Mouse (Mus musculus): ENCODE results near the gene Golga4. TPM values are rescaled to one million over a fixed set of nuclear protein-coding genes. Genes with fewer than 3 reads are reported as not detected.

Gene Golga4
- total RNA-seq, 2 experiments from 2014 or later = 27.3 to 46.0 TPM

DNA sequence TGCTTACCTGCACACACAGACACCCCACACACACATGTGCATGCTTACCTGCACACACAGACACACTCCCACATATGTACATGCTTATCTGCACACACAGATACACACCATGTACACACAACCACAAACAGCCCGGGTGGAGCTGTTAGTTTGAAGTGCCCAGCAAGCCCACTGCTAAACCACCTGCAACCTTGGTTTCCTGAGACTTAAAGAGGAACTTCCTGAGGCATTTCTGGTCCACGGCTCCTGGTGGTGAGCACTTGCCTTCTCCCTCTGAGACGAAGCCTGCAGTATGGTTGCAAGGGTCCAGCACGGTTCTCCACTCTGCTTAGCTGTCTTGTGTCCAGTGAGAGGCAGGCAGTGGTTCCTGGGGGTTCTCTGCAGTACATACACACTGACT lies 114.7 kb downstream of the Golga4 start:
- 0 out of 2 replicates have a peak, but pooled peaks have one; percentile 27 for ATAC-seq (ENCODE audit: poor library complexity, severe bottlenecking)

GRCm38 (mm10) chr9:118621691-118622090 lies 115.6 kb downstream of the Golga4 start:
- no peak for ATAC-seq (ENCODE audit: poor library complexity, severe bottlenecking)

DNA sequence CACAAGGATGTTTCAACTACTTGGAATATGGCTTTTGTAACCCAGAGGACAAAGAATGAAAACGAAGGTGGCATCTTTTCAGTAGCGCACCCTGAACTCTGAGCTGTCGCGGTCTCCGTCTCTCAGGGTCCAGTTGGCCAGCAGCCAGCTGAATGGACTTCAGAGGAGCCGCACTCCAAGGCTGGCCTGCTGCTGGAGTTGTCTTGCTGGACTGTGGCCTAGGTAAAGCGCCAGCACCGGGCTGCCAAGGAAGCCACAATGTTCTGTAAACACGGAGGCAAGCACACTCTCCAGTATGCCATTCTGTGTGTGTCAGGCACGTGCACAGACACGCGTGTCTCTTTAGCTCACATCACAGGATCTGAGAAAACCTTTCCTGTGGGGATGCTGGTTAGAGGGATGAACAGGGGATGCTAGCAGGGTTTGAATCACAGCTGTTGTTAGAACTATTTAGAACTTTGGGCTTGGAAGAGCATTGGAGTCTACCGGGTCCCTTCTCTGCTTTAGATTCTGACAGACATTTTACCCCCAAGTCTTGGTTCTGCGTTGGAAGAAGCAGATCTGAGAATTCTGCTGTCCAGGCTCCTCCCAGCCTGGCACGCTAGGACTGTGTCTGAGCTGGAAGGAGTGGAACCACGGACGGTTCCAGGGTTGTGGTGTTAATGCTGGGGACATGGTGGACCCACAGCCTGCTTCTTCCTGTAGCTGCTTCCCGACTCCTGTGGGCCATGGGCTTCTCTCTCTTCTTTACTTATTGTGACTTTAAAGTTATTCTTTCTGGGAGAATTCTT lies 116.5 kb downstream of the Golga4 start:
- no peak for ATAC-seq (ENCODE audit: poor library complexity, severe bottlenecking)

GRCm38 (mm10) chr9:118623483-118623882 lies 117.4 kb downstream of the Golga4 start:
- ATAC-seq (ENCODE audit: poor library complexity, severe bottlenecking) = no peak

GRCm38 (mm10) chr9:118624146-118624545 lies 118.1 kb downstream of the Golga4 start:
- no peak for ATAC-seq (ENCODE audit: poor library complexity, severe bottlenecking)

DNA sequence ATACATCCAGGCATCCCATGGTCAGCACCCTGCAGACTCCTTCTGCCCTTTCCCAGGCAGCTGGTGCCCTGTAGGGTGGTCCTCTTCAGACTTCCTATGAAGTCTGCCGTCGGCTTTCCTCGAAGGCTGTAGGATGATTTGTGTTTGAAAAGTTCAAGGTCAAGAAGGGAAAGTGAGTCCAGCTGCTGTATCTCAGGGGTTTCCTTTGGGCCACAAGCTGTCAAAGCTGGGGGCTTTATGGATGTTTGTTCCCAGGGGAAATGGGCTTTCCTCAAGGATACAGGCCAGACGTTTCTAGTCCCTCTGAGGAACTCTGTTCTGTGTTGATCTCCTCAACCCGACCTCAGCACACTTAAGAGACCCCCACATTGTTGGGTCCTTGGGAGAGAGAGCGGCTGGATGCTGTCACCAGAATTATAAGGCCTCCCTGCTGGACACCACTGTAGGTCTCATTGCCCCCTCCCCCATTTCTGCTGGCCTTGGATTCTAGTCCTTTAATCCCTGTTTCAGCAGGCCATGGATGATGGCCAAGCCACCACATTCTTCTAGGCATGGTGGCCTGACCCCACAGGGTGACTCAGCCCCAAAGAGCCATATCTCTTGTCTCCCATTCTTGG lies 123.8 kb downstream of the Golga4 start:
- ATAC-seq (ENCODE audit: poor library complexity, severe bottlenecking) = no peak

Other genes starting within 250 kb of the Golga4 start
- 0.78 and 1.3 TPM in 2 replicates for gene Eomes, start 28.1 kb upstream of the Golga4 start, total RNA-seq (2015)
- 0.37 and 1.8 TPM in 2 replicates for gene Eomes, start 28.1 kb upstream of the Golga4 start, total RNA-seq (2017)
- gene Itga9, start 100.4 kb downstream of the Golga4 start, total RNA-seq (2015) = 0.87 TPM in 1 of 2 replicates, not detected in the other
- 0.04 and 0.28 TPM in 2 replicates for gene Itga9, start 100.4 kb downstream of the Golga4 start, total RNA-seq (2017)

Data from megakaryocyte, adult 5-6 weeks (primary cell).